Mouse (Mus musculus): Measurements from ENCODE around the gene Trim10. TPM values are rescaled to one million over a fixed set of nuclear protein-coding genes. Genes with fewer than 3 reads are reported as not detected.
A peak's percentile ranks its signal among the peaks of the same experiment; 100 is the strongest.

The Trim10 gene
- total RNA-seq, 2 experiments from 2014 or later = not detected

- DNase-seq = no peak
- intact Hi-C loops (cut with DNase I) = no loop called here
These were observed 31.3 kb downstream of the Trim10 start for GRCm38 (mm10) chr17:36900691-36901090.

- intact Hi-C loops (cut with DNase I) = no loop called here
- DNase-seq = no peak
These were observed 34.3 kb downstream of the Trim10 start for GRCm38 (mm10) chr17:36903651-36904050.

DNA sequence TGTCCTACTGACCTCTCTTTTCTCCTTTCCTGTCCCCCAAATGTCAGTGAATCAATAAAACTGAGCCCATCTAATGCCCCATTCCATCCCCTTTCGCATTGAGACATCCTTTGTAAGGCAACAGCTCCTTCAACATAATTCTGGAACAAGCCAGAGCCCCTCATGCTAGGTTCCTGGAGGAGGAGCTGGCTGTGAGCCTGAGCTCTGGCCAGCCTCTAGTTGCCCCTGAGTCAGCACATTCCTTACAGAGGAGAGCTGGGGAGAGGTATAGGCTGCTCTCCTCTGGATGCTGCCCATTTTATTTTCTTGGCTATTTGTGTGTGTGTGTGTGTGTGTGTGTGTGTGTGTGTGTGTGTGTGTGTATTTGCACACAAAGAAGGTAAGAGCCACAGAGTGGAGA lies 38.9 kb downstream of the Trim10 start:
- intact Hi-C loops (cut with DNase I) = no loop called here
- no peak for DNase-seq

GRCm38 (mm10) chr17:36909802-36910201 lies 40.4 kb downstream of the Trim10 start:
- intact Hi-C loops (cut with DNase I) = loop anchor here (5.0 kb wide), 1 partner anchor 87 kb away; no protein-coding TSS in a partner anchor
- DNase-seq = no peak

DNA sequence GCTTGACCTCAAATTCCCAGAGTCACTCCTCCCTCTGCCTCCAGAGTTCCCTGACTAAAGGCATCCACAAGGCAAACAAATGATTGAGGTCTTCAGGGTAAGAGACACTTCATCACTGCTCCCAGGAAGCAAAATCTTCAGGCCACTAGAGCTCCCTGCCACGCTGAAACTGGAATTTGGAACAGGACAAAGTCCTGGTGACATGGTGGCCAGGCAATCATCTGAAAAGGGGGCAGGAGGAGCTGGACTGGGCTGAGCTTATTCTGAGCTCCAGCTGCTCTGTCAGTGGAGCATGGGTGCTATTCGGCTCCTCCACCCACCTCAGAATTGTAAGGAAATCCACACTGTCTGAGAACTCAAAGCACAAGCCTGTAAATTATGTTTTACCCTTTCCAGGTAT lies 42.7 kb downstream of the Trim10 start:
- no peak for DNase-seq
- intact Hi-C loops (cut with DNase I) = loop anchor here (5.0 kb wide), 1 partner anchor 85 kb away; no protein-coding TSS in a partner anchor

DNA sequence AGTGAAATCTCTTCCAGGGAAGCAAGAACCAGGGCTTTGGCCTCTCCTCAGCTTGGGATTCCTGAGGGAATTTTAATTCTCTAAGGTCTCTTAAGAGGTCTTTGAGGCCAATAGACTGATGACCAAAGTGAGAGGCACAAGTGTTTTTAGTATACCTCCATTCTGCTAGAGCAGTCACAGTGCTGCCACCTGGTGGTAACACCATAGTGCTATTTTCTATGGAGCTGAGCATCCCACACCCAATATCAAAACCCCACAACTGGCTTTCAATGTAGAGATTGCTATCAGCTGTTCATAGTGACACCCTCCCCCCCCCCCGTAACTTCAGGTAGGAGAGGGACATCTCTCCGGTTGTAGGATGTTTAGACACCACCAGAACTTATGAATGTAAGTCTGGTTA lies 44.7 kb downstream of the Trim10 start:
- intact Hi-C loops (cut with DNase I) = loop anchor here (5.0 kb wide), 1 partner anchor 83 kb away; no protein-coding TSS in a partner anchor
- peak in 1 of 2 experiments; percentile 47 for DNase-seq

DNA sequence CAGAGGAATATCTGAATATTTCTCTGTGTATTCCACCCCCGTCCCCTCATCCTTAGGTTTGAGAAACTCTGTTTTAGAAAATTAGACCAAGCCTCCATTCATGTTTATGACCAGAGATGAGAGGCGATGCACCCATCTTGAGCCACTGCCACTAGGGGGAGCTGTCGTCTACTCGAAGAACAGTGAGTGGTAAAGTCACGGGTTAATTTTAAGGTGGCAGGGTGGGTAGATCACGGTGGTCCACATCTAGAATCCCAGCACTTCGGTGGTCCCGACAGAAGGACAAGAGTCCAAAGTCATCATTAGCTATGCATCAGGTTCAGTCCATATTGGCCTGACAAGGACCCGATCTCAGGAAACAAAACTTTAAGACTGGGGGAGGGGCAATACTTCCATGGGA lies 45.7 kb downstream of the Trim10 start:
- intact Hi-C loops (cut with DNase I) = loop anchor here (5.0 kb wide), 1 partner anchor 132 kb away; the partner anchor contains the start of gene Gabbr1
- peak in 1 of 2 experiments; percentile 18 for DNase-seq

DNA sequence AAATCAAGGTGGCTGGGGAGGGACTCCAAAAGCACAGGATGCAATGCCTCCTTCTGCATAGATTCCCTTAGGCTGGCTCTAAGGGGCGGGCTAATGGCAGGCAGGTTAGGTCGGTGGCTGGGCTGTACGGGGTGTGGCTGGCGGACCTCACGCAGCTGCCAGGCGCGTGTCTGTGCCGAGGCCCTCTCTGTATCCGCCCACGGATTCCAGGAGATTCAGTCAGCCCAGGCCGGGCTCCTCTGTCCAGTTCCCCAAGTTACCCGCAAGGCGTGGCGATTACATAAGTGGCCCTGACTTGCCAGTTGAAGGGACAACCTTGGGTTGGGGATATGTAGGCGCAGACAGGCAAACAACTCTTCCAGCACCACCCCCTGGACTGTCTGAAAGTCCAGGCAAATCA lies 50.9 kb downstream of the Trim10 start:
- no peak for DNase-seq
- intact Hi-C loops (cut with DNase I) = no loop called here

GRCm38 (mm10) chr17:36922715-36923114 lies 53.3 kb downstream of the Trim10 start:
- intact Hi-C loops (cut with DNase I) = no loop called here
- no peak for DNase-seq

- intact Hi-C loops (cut with DNase I) = no loop called here
- DNase-seq = no peak
These were observed 54.1 kb downstream of the Trim10 start for GRCm38 (mm10) chr17:36923491-36923890.

Other genes starting within 250 kb of the Trim10 start
- gene H2-M9, start 226.9 kb upstream of the Trim10 start, total RNA-seq (2021) = not detected
- gene H2-M1, start 197.4 kb upstream of the Trim10 start, total RNA-seq (2021) = not detected
- gene H2-M10.5, start 96.7 kb upstream of the Trim10 start, total RNA-seq (2021) = not detected
- not detected for gene H2-M10.6, start 57.4 kb upstream of the Trim10 start, total RNA-seq (2021)
- gene Trim26, start 32.4 kb upstream of the Trim10 start, total RNA-seq (2021) = 10 to 100 TPM; 17.1 to 18.8 TPM
- not detected for gene Trim15, start 2.4 kb upstream of the Trim10 start, total RNA-seq (2021)
- not detected for gene Trim40, start 20.5 kb downstream of the Trim10 start, total RNA-seq (2021)
- not detected for gene Trim31, start 28.5 kb downstream of the Trim10 start, total RNA-seq (2021)
- gene Rnf39, start 73.3 kb downstream of the Trim10 start, total RNA-seq (2021) = not detected
- 10 to 100 TPM; 48.0 to 56.2 TPM for gene Ppp1r11, start 82.2 kb downstream of the Trim10 start, total RNA-seq (2021)
- gene Znrd1, start 89.0 kb downstream of the Trim10 start, total RNA-seq (2021) = 10 to 100 TPM; 16.1 to 17.7 TPM
- 10 to 100 TPM; 16.1 to 17.2 TPM for gene Znrd1as, start 89.0 kb downstream of the Trim10 start, total RNA-seq (2021)
- not detected for gene 2410137M14Rik, start 111.7 kb downstream of the Trim10 start, total RNA-seq (2021)
- under 1 TPM in 1 of 2 experiments, not detected in 1; 0.10 TPM for gene H2-M5, start 120.0 kb downstream of the Trim10 start, total RNA-seq (2021)
- gene Zfp57, start 131.6 kb downstream of the Trim10 start, total RNA-seq (2021) = under 1 TPM; 0.23 to 0.59 TPM
- gene Mog, start 153.8 kb downstream of the Trim10 start, total RNA-seq (2021) = not detected
- gene Gabbr1, start 176.4 kb downstream of the Trim10 start, total RNA-seq (2021) = 1 to 10 TPM; 8.0 to 8.1 TPM
- not detected for gene Olfr90, start 218.9 kb downstream of the Trim10 start, total RNA-seq (2021)
- not detected for gene Olfr91, start 228.7 kb downstream of the Trim10 start, total RNA-seq (2021)